Mouse (Mus musculus): ENCODE measurements around the gene Mmp14. TPM values are rescaled to one million over a fixed set of nuclear protein-coding genes. Genes with fewer than 3 reads are reported as not detected.

The Mmp14 gene
- total RNA-seq, 2 experiments from 2014 or later, result 222 to 237 TPM

GRCm38 (mm10) chr14:54471467-54471866, 40.1 kb downstream of the Mmp14 start:
- DNase-seq (ENCODE audit: low spot score in 2 of 2), result no peak

- peak in 1 of 2 experiments; percentile 53 for DNase-seq (ENCODE audit: low spot score in 2 of 2)
These were observed 41.3 kb downstream of the Mmp14 start for GRCm38 (mm10) chr14:54472671-54473070.

GRCm38 (mm10) chr14:54474744-54475143, 43.3 kb downstream of the Mmp14 start:
- DNase-seq (ENCODE audit: low spot score in 2 of 2), result no peak

GRCm38 (mm10) chr14:54475941-54476844, 44.8 kb downstream of the Mmp14 start, which contains the start of gene Rem2:
TSS of gene Rem2 (plus strand) at chr14:54476100.
- no peak for DNase-seq (ENCODE audit: low spot score in 2 of 2)

GRCm38 (mm10) chr14:54477172-54477909, 45.9 kb downstream of the Mmp14 start:
- no peak for DNase-seq (ENCODE audit: low spot score in 2 of 2)

GRCm38 (mm10) chr14:54479451-54479920, 48.1 kb downstream of the Mmp14 start:
- no peak for DNase-seq (ENCODE audit: low spot score in 2 of 2)

GRCm38 (mm10) chr14:54480673-54481072, 49.3 kb downstream of the Mmp14 start:
- no peak for DNase-seq (ENCODE audit: low spot score in 2 of 2)

GRCm38 (mm10) chr14:54481402-54481801, 50.0 kb downstream of the Mmp14 start:
- no peak for DNase-seq (ENCODE audit: low spot score in 2 of 2)

- no peak for DNase-seq (ENCODE audit: low spot score in 2 of 2)
These were observed 51.1 kb downstream of the Mmp14 start for GRCm38 (mm10) chr14:54482498-54482897.

GRCm38 (mm10) chr14:54485899-54486298, 54.5 kb downstream of the Mmp14 start:
- DNase-seq (ENCODE audit: low spot score in 2 of 2), result no peak

- no peak for DNase-seq (ENCODE audit: low spot score in 2 of 2)
These were observed 56.3 kb downstream of the Mmp14 start for GRCm38 (mm10) chr14:54487732-54488131.

GRCm38 (mm10) chr14:54488350-54488749, 56.9 kb downstream of the Mmp14 start:
- DNase-seq (ENCODE audit: low spot score in 2 of 2), result no peak

GRCm38 (mm10) chr14:54492345-54493131, 61.1 kb downstream of the Mmp14 start:
- DNase-seq (ENCODE audit: low spot score in 2 of 2), result no peak

GRCm38 (mm10) chr14:54493236-54493635, 61.8 kb downstream of the Mmp14 start:
- no peak for DNase-seq (ENCODE audit: low spot score in 2 of 2)

GRCm38 (mm10) chr14:54494234-54494633, 62.8 kb downstream of the Mmp14 start:
- peak; percentile 52 to 64 for DNase-seq (ENCODE audit: low spot score in 2 of 2)

Other genes with a start within 250 kb of the Mmp14 start
- gene Dad1, start 177.5 kb upstream of the Mmp14 start, total RNA-seq (2021), result 10 to 100 TPM; 89.9 to 92.3 TPM
- gene Abhd4, start 177.4 kb upstream of the Mmp14 start, total RNA-seq (2021), result 10 to 100 TPM; 30.1 to 31.5 TPM
- not detected for gene Olfr49, start 146.7 kb upstream of the Mmp14 start, total RNA-seq (2021)
- 10 to 100 TPM; 67.8 to 85.9 TPM for gene Oxa1l, start 70.8 kb upstream of the Mmp14 start, total RNA-seq (2021)
- gene Slc7a7, start 13.8 kb upstream of the Mmp14 start, total RNA-seq (2021), result 1 to 10 TPM; 6.2 to 7.3 TPM
- gene Mrpl52, start 4.7 kb upstream of the Mmp14 start, total RNA-seq (2021), result 100 to 1,000 TPM; 151 to 166 TPM
- 10 to 100 TPM; 39.0 to 42.9 TPM for gene Lrp10, start 32.5 kb downstream of the Mmp14 start, total RNA-seq (2021)
- gene Rem2, start 44.5 kb downstream of the Mmp14 start, total RNA-seq (2021), result not detected
- gene Prmt5, start 85.9 kb downstream of the Mmp14 start, total RNA-seq (2021), result 10 to 100 TPM; 40.0 to 40.4 TPM
- 10 to 100 TPM; 18.1 to 21.2 TPM for gene Haus4, start 123.0 kb downstream of the Mmp14 start, total RNA-seq (2021)
- 10 to 100 TPM; 14.6 to 15.8 TPM for gene Ajuba, start 145.9 kb downstream of the Mmp14 start, total RNA-seq (2021)
- 1 to 10 TPM; 4.3 to 6.8 TPM for gene 4931414P19Rik, start 174.4 kb downstream of the Mmp14 start, total RNA-seq (2021)
- gene Psmb5, start 186.4 kb downstream of the Mmp14 start, total RNA-seq (2021), result 100 to 1,000 TPM; 173 to 176 TPM
- gene Psmb11, start 189.8 kb downstream of the Mmp14 start, total RNA-seq (2021), result not detected
- not detected for gene Gm17606, start 209.3 kb downstream of the Mmp14 start, total RNA-seq (2021)
- gene Cdh24, start 209.8 kb downstream of the Mmp14 start, total RNA-seq (2021), result 1 to 10 TPM; 3.2 to 3.5 TPM

Measured in gastrocnemius, postnatal 4 days (tissue).